ENCODE assay signal across 14 mouse cellular contexts in genomic region chr2:28432811-28433210, GRCm38 (mm10). TPM values are rescaled to one million over a fixed set of nuclear protein-coding genes. Genes with fewer than 3 reads are reported as not detected.
DNase-seq lines count a peak whose midpoint lies in the region; ATAC-seq and TF ChIP-seq lines count a peak whose summit lies in the region.
"Had no signal": no experiment of that assay in that cellular context is flagged by ENCODE, and none has a peak within 500 bp of the region (broad histone marks: within the 10 kb centered on the region; RNA-seq: fewer than 3 reads in every experiment).

No protein-coding gene starts in this region.

- no peak overlapping the region for H3K4me3 ChIP-seq in lung, embryonic 14.5 days (ENCODE audit: low read depth, low read length)
- H3K4me3 ChIP-seq: heart, embryonic 15.5 days; midbrain, embryonic 10.5 days had no signal

- H3K27ac ChIP-seq in lung, embryonic 14.5 days (ENCODE audit: low read depth): peak overlapping the region; percentile 76
- H3K27ac ChIP-seq: heart, embryonic 15.5 days; midbrain, embryonic 10.5 days had no signal

- no peak overlapping the region for H3K9ac ChIP-seq in lung, embryonic 14.5 days
- H3K9ac ChIP-seq: forebrain, postnatal 0 days; heart, embryonic 15.5 days had no signal

- H3K4me2 ChIP-seq in lung, embryonic 14.5 days: no peak overlapping the region
- H3K4me2 ChIP-seq: heart, embryonic 15.5 days had no signal

- peak; percentile 43 to 59 for DNase-seq in cerebellum, postnatal 14 days
- DNase-seq in cerebellum, postnatal 4 days (ENCODE audit: low spot score in 2 of 2): no peak
- DNase-seq in urinary bladder, postnatal 14 days (ENCODE audit: low spot score): peak; percentile 24
- DNase-seq in urinary bladder, postnatal 36 days (ENCODE audit: low spot score in 2 of 2): no peak
- DNase-seq in lung, embryonic 14.5 days: peak; percentile 76
- DNase-seq in embryo, embryonic 10 days (ENCODE audit: low spot score): no peak
- DNase-seq: forebrain, postnatal 0 days; spleen, adult 18-20 months; thymus, postnatal 25 days had no signal

- no peaks in the 10 kb centered on the region for H3K4me1 ChIP-seq in lung, embryonic 14.5 days (ENCODE audit: insufficient read depth)
- H3K4me1 ChIP-seq: midbrain, embryonic 10.5 days had no signal

- no peaks in the 10 kb centered on the region; the same call in 1 of the 2 replicates for H3K9me3 ChIP-seq in lung, embryonic 14.5 days (ENCODE audit: low read depth, low read length)
- H3K9me3 ChIP-seq: heart, embryonic 15.5 days had no signal

- no peaks in the 10 kb centered on the region for H3K27me3 ChIP-seq in lung, embryonic 14.5 days (ENCODE audit: insufficient read depth, low read length)
- H3K27me3 ChIP-seq: heart, embryonic 15.5 days had no signal

- TF ChIP-seq CTCF in lung, embryonic 14.5 days (IDR thresholded peaks at IDR 0.05; ENCODE audit: low read depth): no peak

- no peaks in the 10 kb centered on the region for H3K36me3 ChIP-seq in lung, embryonic 14.5 days (ENCODE audit: insufficient read depth)
- H3K36me3 ChIP-seq: heart, embryonic 15.5 days; midbrain, embryonic 10.5 days had no signal

- 4% methylated on average over 1 of the region's 1 CpGs for WGBS in lung, embryonic 14.5 days

- ATAC-seq in lung, embryonic 14.5 days (ENCODE audit: insufficient read depth): peak; percentile 63
- ATAC-seq in megakaryocyte, adult 5-6 weeks (ENCODE audit: poor library complexity, severe bottlenecking): no peak
- no peak for ATAC-seq in monocyte, adult 5-6 weeks (replicated peaks; ENCODE audit: insufficient number of reproducible peaks, low FRiP score, low TSS enrichment, poor library complexity, severe bottlenecking)
- ATAC-seq: forebrain, postnatal 0 days; intestine, postnatal 0 days had no signal

RNA-seq across cellular contexts. Expression of gene Ppp1r26, which starts 13.8 kb away (rescaled TPM):
- polyA plus RNA-seq in lung, embryonic 14.5 days (2014; fragmentation: Nextera tagmentation; extraction: Ambion mirVana): 5.9 and 6.8 TPM in 2 replicates
- 0.21 and 0.29 TPM in 2 replicates for total RNA-seq in megakaryocyte, adult 5-6 weeks (2015)
- total RNA-seq in megakaryocyte, adult 5-6 weeks (2017): 0.37 and 0.40 TPM in 2 replicates
- total RNA-seq in monocyte, adult 5-6 weeks (2017): 0.10 TPM in 1 of 3 replicates, not detected in the others

RNA-seq across cellular contexts. Expression of gene 1700007K13Rik, which starts 33.3 kb away (rescaled TPM):
- polyA plus RNA-seq in lung, embryonic 14.5 days (2014; fragmentation: Nextera tagmentation; extraction: Ambion mirVana): 1.3 TPM in 1 of 2 replicates, not detected in the other
- total RNA-seq in megakaryocyte, adult 5-6 weeks (2015): not detected in 2 replicates
- not detected in 2 replicates for total RNA-seq in megakaryocyte, adult 5-6 weeks (2017)
- not detected in 3 replicates for total RNA-seq in monocyte, adult 5-6 weeks (2017)
- polyA plus RNA-seq: intestine, postnatal 0 days had no signal

RNA-seq across cellular contexts. Expression of gene Mrps2, which starts 35.1 kb away (rescaled TPM):
- polyA plus RNA-seq in lung, embryonic 14.5 days (2014; fragmentation: Nextera tagmentation; extraction: Ambion mirVana): 58.5 and 59.9 TPM in 2 replicates
- 29.0 and 29.3 TPM in 2 replicates for total RNA-seq in megakaryocyte, adult 5-6 weeks (2015)
- total RNA-seq in megakaryocyte, adult 5-6 weeks (2017): 15.7 and 16.7 TPM in 2 replicates
- 6.6 to 12.3 TPM (median 7.7 TPM) in 3 replicates for total RNA-seq in monocyte, adult 5-6 weeks (2017)

Comparison
In these comparisons a context has a peak if more than half of its experiments do, and no peak if none do; other contexts are left out.
1. DNase-seq: peak in cerebellum, postnatal 14 days (2 of 2), urinary bladder, postnatal 14 days (single experiment) and lung, embryonic 14.5 days (single experiment); none in cerebellum, postnatal 4 days (0 of 2), urinary bladder, postnatal 36 days (0 of 2) and embryo, embryonic 10 days (single experiment).